Mouse (Mus musculus): ENCODE data around the gene Tmem219. TPM values are rescaled to one million over a fixed set of nuclear protein-coding genes. Genes with fewer than 3 reads are reported as not detected.

The Tmem219 gene
- polyA plus RNA-seq, 1 experiment from 2014 or later, result 16.5 TPM

GRCm38 (mm10) chr7:126949793-126950646 lies 27.3 kb upstream of the Tmem219 start, which contains the start of gene Sez6l2:
Gene Sez6l2, plus strand, starts transcription at chr7:126950563.
- Histone ChIP-seq H3K36me3 (peaks cover 6% of the 10 kb centered on the region; the same call in 1 of the 2 replicates), H3K9ac (peak within 1 kb of the TSS; percentile 41; the same call in 1 of the 2 replicates), H3K27ac (no peak within 1 kb of the TSS), H3K27me3 (peaks cover 55% of the 10 kb centered on the region), H3K4me1 (replicated peaks) (peaks cover 20% of the 10 kb centered on the region), H3K4me3 (replicated peaks) (peak within 1 kb of the TSS; percentile 49), H3K4me2 (peak within 1 kb of the TSS; percentile 83), H3K9me3 (replicated peaks) (no peaks in the 10 kb centered on the region)
- 2% methylated on average over 41 of the region's 42 CpGs for WGBS (ENCODE audit: insufficient replicate concordance)
- DNase-seq, result peak; percentile 86
- ATAC-seq (ENCODE audit: low read depth), result peak; percentile 80

- Histone ChIP-seq H3K4me3 (replicated peaks) (peak within 1 kb of the TSS; percentile 49), H3K4me2 (peak within 1 kb of the TSS; percentile 83), H3K9me3 (replicated peaks) (no peaks in the 10 kb centered on the region), H3K36me3 (peaks cover 11% of the 10 kb centered on the region; the same call in 1 of the 2 replicates), H3K4me1 (replicated peaks) (peaks cover 20% of the 10 kb centered on the region), H3K27ac (no peak within 1 kb of the TSS), H3K9ac (peak within 1 kb of the TSS; percentile 41; the same call in 1 of the 2 replicates), H3K27me3 (peaks cover 55% of the 10 kb centered on the region)
- DNase-seq (no peak), ATAC-seq (ENCODE audit: low read depth) (0 out of 2 replicates have a peak, but pooled peaks have one; percentile 6)
- WGBS (ENCODE audit: insufficient replicate concordance), result 3% methylated on average over 21 of the region's 21 CpGs
Measured at GRCm38 (mm10) chr7:126949403-126949792, 26.7 kb upstream of the Tmem219 start, which contains the start of gene Asphd1. Gene Asphd1, minus strand, starts transcription at chr7:126949582.

- Histone ChIP-seq H3K4me2 (no peak overlapping the region), H3K9ac (no peak overlapping the region), H3K4me1 (replicated peaks) (peaks cover 20% of the 10 kb centered on the region), H3K27me3 (peaks cover 51% of the 10 kb centered on the region), H3K36me3 (peaks cover 11% of the 10 kb centered on the region; the same call in 1 of the 2 replicates), H3K9me3 (replicated peaks) (no peaks in the 10 kb centered on the region), H3K4me3 (replicated peaks) (no peak overlapping the region), H3K27ac (no peak overlapping the region)
- WGBS (ENCODE audit: insufficient replicate concordance), result 62% methylated on average over 10 of the region's 10 CpGs
- no peak for DNase-seq
- no peak for ATAC-seq (ENCODE audit: low read depth)
Measured at GRCm38 (mm10) chr7:126948626-126949025, 25.9 kb upstream of the Tmem219 start.

- no peak overlapping the region for H3K4me3 ChIP-seq (replicated peaks)
- no peak overlapping the region for H3K4me2 ChIP-seq
- peaks cover 31% of the 10 kb centered on the region for H3K27me3 ChIP-seq
- DNase-seq (no peak), ATAC-seq (ENCODE audit: low read depth) (no peak)
- peaks cover 11% of the 10 kb centered on the region; the same call in 1 of the 2 replicates for H3K36me3 ChIP-seq
- no peaks in the 10 kb centered on the region for H3K9me3 ChIP-seq (replicated peaks)
- peaks cover 18% of the 10 kb centered on the region for H3K4me1 ChIP-seq (replicated peaks)
- H3K9ac ChIP-seq, result no peak overlapping the region
- no peak overlapping the region for H3K27ac ChIP-seq
- WGBS (ENCODE audit: insufficient replicate concordance), result 49% methylated on average over 3 of the region's 3 CpGs
Measured at GRCm38 (mm10) chr7:126946530-126946929, 23.8 kb upstream of the Tmem219 start.

GRCm38 (mm10) chr7:126941801-126942200 lies 19.1 kb upstream of the Tmem219 start:
- Histone ChIP-seq H3K4me2 (no peak overlapping the region), H3K36me3 (peaks cover 19% of the 10 kb centered on the region), H3K27ac (no peak overlapping the region), H3K9me3 (replicated peaks) (no peaks in the 10 kb centered on the region), H3K4me3 (replicated peaks) (no peak overlapping the region), H3K4me1 (replicated peaks) (peaks cover 8% of the 10 kb centered on the region), H3K27me3 (no peaks in the 10 kb centered on the region), H3K9ac (no peak overlapping the region)
- ATAC-seq (ENCODE audit: low read depth) (no peak), DNase-seq (no peak)
- 78% methylated on average over 5 of the region's 5 CpGs for WGBS (ENCODE audit: insufficient replicate concordance)

- H3K36me3 ChIP-seq, result peaks cover 23% of the 10 kb centered on the region
- H3K4me1 ChIP-seq (replicated peaks), result peaks cover 8% of the 10 kb centered on the region
- H3K27ac ChIP-seq, result no peak overlapping the region
- no peak overlapping the region for H3K4me2 ChIP-seq
- no peak for DNase-seq
- WGBS (ENCODE audit: insufficient replicate concordance), result 58% methylated on average over 6 of the region's 6 CpGs
- no peak overlapping the region for H3K9ac ChIP-seq
- no peak overlapping the region for H3K4me3 ChIP-seq (replicated peaks)
- H3K27me3 ChIP-seq, result no peaks in the 10 kb centered on the region
- ATAC-seq (ENCODE audit: low read depth), result no peak
- no peaks in the 10 kb centered on the region for H3K9me3 ChIP-seq (replicated peaks)
Measured at GRCm38 (mm10) chr7:126941171-126941570, 18.5 kb upstream of the Tmem219 start.

GRCm38 (mm10) chr7:126932652-126933051 lies 9.9 kb upstream of the Tmem219 start:
- WGBS (ENCODE audit: insufficient replicate concordance), result 63% methylated on average over 2 of the region's 2 CpGs
- DNase-seq, result no peak
- peaks cover 24% of the 10 kb centered on the region for H3K4me1 ChIP-seq (replicated peaks)

GRCm38 (mm10) chr7:126929046-126929445 lies 6.3 kb upstream of the Tmem219 start:
- peaks cover 25% of the 10 kb centered on the region; the same call in 1 of the 2 replicates for H3K36me3 ChIP-seq
- peaks cover 56% of the 10 kb centered on the region for H3K4me1 ChIP-seq (replicated peaks)
- no peaks in the 10 kb centered on the region for H3K9me3 ChIP-seq (replicated peaks)
- H3K4me2 ChIP-seq, result peak overlapping the region; percentile 100
- H3K27ac ChIP-seq, result peak overlapping the region; percentile 84
- 1% methylated on average over 27 of the region's 27 CpGs for WGBS (ENCODE audit: insufficient replicate concordance)
- DNase-seq (no peak), ATAC-seq (ENCODE audit: low read depth) (peak; percentile 50)
- peak overlapping the region; percentile 90 for H3K4me3 ChIP-seq (replicated peaks)
- H3K27me3 ChIP-seq, result no peaks in the 10 kb centered on the region
- H3K9ac ChIP-seq, result peak overlapping the region; percentile 96

More at GRCm38 (mm10) chr7:126932652-126933051, 9.9 kb upstream of the Tmem219 start:
- Histone ChIP-seq H3K9ac (no peak overlapping the region), H3K36me3 (peaks cover 43% of the 10 kb centered on the region), H3K27ac (no peak overlapping the region), H3K4me2 (no peak overlapping the region), H3K4me3 (replicated peaks) (no peak overlapping the region), H3K9me3 (replicated peaks) (no peaks in the 10 kb centered on the region), H3K27me3 (no peaks in the 10 kb centered on the region)
- ATAC-seq (ENCODE audit: low read depth), result no peak

- DNase-seq, result peak; percentile 94
- Histone ChIP-seq H3K36me3 (peaks cover 22% of the 10 kb centered on the region; the same call in 1 of the 2 replicates), H3K9ac (peak within 1 kb of the TSS; percentile 96), H3K9me3 (replicated peaks) (no peaks in the 10 kb centered on the region), H3K27me3 (no peaks in the 10 kb centered on the region), H3K4me1 (replicated peaks) (peaks cover 61% of the 10 kb centered on the region), H3K4me3 (replicated peaks) (peak within 1 kb of the TSS; percentile 90), H3K27ac (peak within 1 kb of the TSS; percentile 84), H3K4me2 (peak within 1 kb of the TSS; percentile 100)
- 1% methylated on average over 56 of the region's 56 CpGs for WGBS (ENCODE audit: insufficient replicate concordance)
- peak; percentile 95 for ATAC-seq (ENCODE audit: low read depth)
Measured at GRCm38 (mm10) chr7:126928384-126929037, 5.8 kb upstream of the Tmem219 start, which contains the start of gene Kctd13. Gene Kctd13, plus strand, starts transcription at chr7:126928879.

- ATAC-seq (ENCODE audit: low read depth) (peak; percentile 27; the same call in 1 of the 2 replicates), DNase-seq (no peak)
- Histone ChIP-seq H3K27ac (no peak overlapping the region; the same call in 1 of the 2 replicates), H3K4me3 (replicated peaks) (no peak overlapping the region), H3K27me3 (no peaks in the 10 kb centered on the region), H3K36me3 (peaks cover 9% of the 10 kb centered on the region; the same call in 1 of the 2 replicates), H3K9ac (no peak overlapping the region), H3K9me3 (replicated peaks) (no peaks in the 10 kb centered on the region), H3K4me2 (no peak overlapping the region), H3K4me1 (replicated peaks) (peaks cover 79% of the 10 kb centered on the region)
- 7% methylated on average over 3 of the region's 3 CpGs for WGBS (ENCODE audit: insufficient replicate concordance)
Measured at GRCm38 (mm10) chr7:126926299-126926698, 3.6 kb upstream of the Tmem219 start.

GRCm38 (mm10) chr7:126923999-126924398 lies 1.3 kb upstream of the Tmem219 start:
- Histone ChIP-seq H3K4me1 (replicated peaks) (peaks cover 63% of the 10 kb centered on the region), H3K9ac (no peak overlapping the region), H3K27ac (peak overlapping the region; percentile 30; the same call in 1 of the 2 replicates), H3K4me2 (no peak overlapping the region), H3K27me3 (no peaks in the 10 kb centered on the region), H3K36me3 (no peaks in the 10 kb centered on the region), H3K4me3 (replicated peaks) (no peak overlapping the region), H3K9me3 (replicated peaks) (no peaks in the 10 kb centered on the region)
- DNase-seq (no peak), ATAC-seq (ENCODE audit: low read depth) (no peak)
- WGBS (ENCODE audit: insufficient replicate concordance), result 48% methylated on average over 5 of the region's 5 CpGs
